Mouse (Mus musculus) layer of hippocampus, adult 2 months (tissue): ENCODE results near the gene Kank4. TPM values are rescaled to one million over a fixed set of nuclear protein-coding genes. Genes with fewer than 3 reads are reported as not detected.

Experiments
- DNase-seq, 2 experiments: peaks; one replicate each; pipeline ENCODE4 v3.0.0; 2022; ENCODE audit warnings: low spot score in 2 of 2
- H3K27ac ChIP-seq: fragments of 200-600 bp; 2 replicates; pipeline ENCODE4 v1.8.1; 2022
- H3K4me3 ChIP-seq: fragments of 200-600 bp; 2 replicates; pipeline ENCODE4 v1.8.1; 2022; ENCODE audit warnings: mild to moderate bottlenecking
- CTCF ChIP-seq: fragments of 200-600 bp; conservative IDR thresholded peaks from 2 replicates; pipeline ENCODE4 v1.8.1; 2022; ENCODE audit warnings: antibody characterized with exemption, mild to moderate bottlenecking, moderate library complexity
- total RNA-seq, 2 experiments: library from RNA; stranded (reverse); gene quantifications; 2 replicates each; pipeline ENCODE4 v1.2.3; 2021

Gene Kank4
- total RNA-seq, 2 experiments from 2014 or later, result 2.5 to 3.0 TPM

DNA sequence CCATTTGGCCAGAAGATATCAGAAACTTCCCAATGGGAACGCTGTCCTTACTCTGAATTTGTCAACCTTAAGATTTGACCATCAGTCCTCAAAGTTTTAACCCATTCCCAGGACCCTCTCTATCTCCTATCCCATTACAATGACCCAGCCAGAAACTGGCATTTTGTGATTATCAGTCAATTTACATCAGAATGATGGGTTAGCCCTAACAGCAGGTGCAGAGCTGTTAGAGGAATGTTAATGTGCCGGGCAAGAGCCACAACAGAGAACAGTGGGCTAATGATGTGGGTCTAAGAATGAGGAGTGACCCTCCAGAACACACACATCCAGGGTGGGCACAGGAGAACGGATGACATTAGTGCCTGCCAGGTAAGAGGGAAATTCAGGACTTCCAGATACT, 31.1 kb downstream of the Kank4 start:
- no peak for DNase-seq
- H3K4me3 ChIP-seq, result no peak overlapping the region
- no peak for TF ChIP-seq CTCF
- H3K27ac ChIP-seq, result no peak overlapping the region

DNA sequence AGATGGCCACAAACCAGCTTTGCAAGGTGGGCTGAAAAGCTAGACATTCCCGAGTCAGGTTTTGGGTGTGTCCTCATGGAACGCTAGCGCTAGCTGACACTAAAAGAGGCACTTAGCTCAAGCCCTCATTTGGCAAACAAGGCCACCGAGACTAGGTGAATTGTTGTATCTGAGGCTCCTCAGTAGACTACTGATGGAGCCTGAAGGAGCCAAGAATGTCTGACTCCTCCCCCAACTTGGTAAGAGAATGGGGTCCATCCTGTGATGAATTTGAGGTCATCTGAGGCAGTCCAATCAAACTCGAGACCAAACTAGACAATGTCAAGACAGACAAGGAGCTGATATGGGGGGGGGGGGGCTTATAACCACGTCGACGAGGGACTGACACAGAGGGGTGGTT, 31.5 kb downstream of the Kank4 start:
- DNase-seq, result no peak
- H3K4me3 ChIP-seq, result no peak overlapping the region
- no peak overlapping the region for H3K27ac ChIP-seq
- TF ChIP-seq CTCF, result no peak

DNA sequence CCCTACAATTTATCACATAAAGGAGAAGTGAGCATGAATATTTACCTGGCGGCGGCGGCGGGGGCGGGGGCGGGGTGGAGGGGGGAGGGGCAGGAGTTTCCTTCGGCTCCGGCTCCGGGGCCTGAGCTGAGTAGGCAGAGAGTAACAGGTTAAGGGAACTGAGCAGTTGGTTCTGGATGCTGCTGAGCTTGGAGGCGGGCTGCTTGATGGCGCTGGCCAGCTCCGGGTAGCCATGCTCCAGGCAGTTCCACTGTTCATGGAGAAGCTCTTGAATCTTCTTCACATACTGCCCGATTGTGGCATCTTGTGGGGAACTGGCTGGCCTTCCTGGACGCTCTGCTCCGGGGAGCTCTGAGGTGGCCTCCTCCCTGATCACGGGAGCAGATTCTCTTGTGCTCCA, 39.1 kb downstream of the Kank4 start:
- no peak overlapping the region for H3K27ac ChIP-seq
- TF ChIP-seq CTCF, result no peak
- DNase-seq, result no peak
- no peak overlapping the region for H3K4me3 ChIP-seq

DNA sequence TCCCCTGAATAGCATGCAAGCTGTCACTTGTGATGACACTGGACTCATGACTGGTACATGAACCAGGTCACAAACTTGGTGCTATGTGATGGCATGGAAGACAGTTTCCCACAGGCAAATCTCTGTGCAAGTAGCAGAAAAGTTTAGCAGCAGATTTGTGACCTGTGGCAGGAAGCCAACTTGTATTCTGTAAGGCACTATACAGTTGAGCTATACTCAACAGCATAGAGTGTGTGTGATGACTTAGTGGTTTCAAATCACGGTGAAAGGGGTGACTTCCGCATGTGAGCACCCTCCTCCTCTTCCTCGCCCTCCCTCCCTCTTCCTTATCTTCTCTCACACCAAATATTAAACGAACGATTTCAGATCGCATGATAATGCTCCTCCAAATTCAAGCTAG, 39.9 kb downstream of the Kank4 start:
- Histone ChIP-seq H3K27ac (no peak overlapping the region), H3K4me3 (no peak overlapping the region)
- DNase-seq, result no peak
- TF ChIP-seq CTCF, result no peak

DNA sequence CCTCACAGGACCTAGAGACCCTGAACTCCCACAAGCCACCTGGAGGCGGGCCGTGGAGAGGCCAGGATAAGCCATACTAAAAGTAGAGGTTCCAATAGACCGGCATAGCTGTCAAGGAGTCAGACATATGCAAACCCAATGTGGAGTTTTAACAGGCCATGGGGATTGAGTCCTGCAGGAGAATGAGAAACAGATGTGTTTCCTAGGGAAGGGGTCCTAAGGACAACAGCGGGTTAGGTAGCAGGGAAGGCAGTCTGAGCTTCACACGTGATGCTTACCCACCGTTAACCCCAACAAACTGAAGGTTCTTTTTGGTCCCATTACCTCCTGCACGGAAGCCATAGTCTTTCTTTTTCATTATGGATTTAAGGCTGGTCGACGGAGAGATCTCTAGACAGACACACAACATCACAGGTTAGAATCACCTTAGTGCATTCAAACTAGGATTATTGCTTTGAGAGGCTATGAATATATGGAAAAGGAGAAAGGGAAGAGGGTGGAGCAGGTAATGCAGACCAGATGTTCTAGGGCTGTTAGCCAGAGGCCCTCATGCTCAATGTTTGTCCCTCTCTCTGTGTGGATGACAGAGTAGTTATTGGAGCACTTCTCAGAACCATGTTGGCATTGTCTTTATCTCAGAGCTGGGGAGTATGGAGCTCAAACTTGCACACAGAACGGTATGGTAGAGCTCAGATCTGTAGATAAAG, 40.5 kb downstream of the Kank4 start:
- H3K27ac ChIP-seq, result no peak overlapping the region
- no peak for TF ChIP-seq CTCF
- no peak overlapping the region for H3K4me3 ChIP-seq
- DNase-seq, result no peak

DNA sequence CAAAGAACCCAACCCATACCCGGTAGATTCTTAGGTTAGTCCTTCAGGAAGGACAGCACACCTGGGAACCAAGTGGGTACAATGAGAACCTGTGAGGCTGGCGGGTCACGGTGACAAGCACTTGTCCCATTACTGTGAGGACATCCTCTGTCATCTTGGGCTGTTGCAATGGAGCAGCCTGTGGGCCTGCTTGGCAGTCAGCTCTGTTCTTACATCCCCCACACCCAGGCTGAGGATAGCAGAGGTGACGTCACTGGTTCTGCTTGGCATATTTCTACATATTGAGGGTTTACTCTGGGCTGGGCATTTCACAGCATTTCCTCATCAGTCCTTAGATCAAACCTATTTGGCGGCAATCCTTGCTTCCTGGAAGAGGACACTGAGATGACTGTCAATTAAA, 43.6 kb downstream of the Kank4 start:
- Histone ChIP-seq H3K27ac (no peak overlapping the region), H3K4me3 (no peak overlapping the region)
- no peak for TF ChIP-seq CTCF
- DNase-seq, result no peak

DNA sequence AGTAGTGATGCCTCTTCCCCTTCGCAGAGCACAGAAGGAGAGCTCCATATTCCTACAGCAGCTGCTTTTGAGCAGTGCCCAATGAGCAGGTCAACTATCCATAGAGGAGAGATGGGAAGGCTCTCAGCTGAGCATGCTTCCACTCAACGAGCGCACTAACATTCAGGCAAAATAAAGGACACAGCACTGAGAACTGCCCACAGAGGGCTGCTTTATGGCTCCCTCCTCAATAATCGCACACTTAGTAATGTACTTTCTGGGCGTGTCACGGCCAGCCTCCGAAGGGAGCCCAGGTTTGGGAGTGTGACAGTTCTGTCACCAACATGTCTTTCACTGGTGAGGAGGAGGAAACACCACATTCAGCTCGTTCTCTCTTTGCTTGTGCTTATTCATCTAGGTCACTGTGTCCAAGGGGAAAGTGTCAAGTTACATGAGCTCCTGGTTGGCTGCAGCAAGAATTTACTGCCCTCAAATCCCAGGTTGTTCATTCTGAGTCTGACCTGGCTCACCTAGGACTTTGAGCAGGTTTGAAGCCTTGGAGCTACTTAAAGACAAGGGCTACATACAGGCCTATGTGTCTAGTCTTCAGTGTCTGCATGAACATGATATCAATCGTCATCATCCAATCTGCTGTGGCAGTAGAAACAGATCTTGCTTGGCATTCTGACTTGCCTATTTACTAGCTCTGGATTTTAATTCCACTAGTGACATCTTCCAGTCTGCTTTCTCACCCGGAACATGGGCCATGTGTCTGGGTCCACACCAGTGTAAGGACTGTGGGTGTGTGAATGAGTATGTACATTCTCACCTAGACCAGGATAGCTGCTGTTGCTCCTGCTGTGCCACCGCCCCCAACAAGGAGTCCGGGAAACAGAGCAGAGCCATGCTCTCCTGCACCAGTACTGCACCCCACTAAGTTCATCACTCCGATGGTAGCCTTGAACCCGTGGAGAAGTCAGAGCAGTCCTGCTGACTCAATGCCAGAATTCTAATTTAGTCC, 49.9 kb downstream of the Kank4 start:
- no peak for DNase-seq
- no peak for TF ChIP-seq CTCF

DNA sequence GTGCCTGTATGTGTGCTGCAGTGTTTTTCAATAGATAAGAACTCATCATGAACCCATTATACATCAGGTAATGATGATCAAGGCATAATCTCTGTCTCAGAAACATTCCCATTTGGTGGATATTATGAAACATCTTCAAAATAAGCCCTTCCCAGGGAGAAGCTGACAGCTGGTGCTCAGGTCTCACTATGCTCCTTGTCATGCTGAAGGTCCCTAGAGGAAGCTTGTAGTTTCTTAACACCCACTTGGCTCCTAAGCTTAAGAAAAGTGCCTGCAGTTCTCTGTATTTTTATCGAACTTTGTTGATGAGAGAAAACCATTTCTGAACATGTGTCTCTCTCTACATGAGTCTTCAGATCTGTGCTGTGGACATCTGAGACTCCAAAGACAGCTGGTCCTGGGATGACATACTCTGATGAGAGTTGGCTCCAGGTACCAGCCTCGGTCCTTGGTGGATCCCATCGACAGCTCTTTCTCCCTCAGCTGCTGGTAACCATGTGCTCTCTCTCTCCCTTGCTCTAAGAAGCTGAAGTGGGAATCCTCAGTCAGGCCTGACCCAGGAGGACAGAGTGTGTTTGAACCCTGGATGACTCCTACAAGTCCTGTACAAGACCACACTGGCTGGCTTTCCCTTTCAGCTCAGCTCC, 58.3 kb downstream of the Kank4 start:
- no peak for DNase-seq
- Histone ChIP-seq H3K27ac (no peak overlapping the region), H3K4me3 (no peak overlapping the region)
- TF ChIP-seq CTCF, result no peak

More for the DNA sequence above, 49.9 kb downstream of the Kank4 start:
- H3K27ac ChIP-seq, result no peak overlapping the region
- no peak overlapping the region for H3K4me3 ChIP-seq

DNA sequence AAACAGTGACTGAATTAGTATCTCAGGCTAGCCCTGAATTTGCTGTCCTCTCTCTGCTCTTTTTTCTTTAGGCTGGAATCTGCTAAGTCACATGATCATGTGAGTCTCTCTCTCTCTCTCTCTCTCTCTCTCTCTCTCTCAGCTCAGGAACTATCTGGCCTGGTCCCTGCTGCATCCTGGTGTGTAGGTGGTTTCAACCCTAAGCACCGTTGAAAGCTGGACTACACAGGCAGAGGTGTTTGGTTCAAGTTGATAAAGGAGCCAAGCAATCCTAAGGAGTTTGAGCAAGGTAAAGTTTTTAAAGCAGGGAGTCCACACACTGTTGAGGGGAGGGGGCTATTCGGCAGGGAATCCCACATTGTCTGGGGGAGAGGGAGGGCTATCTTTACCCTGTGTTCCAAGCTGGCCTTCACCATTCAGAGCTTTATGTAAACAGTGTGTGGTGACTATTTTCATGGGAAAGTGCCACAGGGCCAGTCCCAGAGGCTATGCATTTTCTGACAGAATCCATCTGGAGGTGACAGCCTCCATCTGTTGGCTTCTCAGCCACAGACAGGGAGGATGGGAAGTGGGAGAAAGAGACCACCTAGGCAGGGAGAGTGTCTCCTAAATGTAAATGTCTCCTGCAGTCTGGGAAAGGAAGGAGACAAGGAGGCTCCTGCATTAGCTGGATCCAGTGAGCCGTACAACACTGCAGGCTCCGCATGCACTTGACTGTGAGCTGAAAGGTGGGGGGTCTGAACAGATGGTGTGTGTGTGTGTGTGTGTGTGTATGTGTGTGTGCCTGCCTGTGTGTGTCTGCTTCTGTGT, 59.1 kb downstream of the Kank4 start:
- H3K4me3 ChIP-seq, result no peak overlapping the region
- TF ChIP-seq CTCF, result no peak
- H3K27ac ChIP-seq, result no peak overlapping the region
- peak in 1 of 2 experiments; percentile 28 for DNase-seq

DNA sequence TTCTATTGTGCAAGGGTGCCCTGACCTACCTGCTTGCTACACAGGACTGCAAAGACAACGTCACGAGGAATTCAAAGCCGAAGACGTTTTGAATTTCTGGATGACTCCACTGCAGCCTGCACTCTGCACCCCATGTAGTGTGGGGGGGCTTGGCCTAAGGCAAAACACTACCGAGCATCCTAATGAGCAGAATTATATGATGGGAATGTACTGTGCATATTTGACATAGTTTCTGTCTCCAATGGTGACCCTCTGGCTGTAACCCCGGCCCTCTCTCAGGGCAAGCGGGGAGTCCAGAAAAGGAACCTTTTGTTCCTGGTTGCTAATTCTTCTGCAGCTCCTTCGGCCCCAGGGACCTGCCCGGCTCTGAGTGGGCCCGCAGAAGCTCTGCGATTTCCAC, 61.2 kb downstream of the Kank4 start:
- TF ChIP-seq CTCF, result no peak
- Histone ChIP-seq H3K27ac (no peak overlapping the region), H3K4me3 (no peak overlapping the region)
- DNase-seq, result no peak

DNA sequence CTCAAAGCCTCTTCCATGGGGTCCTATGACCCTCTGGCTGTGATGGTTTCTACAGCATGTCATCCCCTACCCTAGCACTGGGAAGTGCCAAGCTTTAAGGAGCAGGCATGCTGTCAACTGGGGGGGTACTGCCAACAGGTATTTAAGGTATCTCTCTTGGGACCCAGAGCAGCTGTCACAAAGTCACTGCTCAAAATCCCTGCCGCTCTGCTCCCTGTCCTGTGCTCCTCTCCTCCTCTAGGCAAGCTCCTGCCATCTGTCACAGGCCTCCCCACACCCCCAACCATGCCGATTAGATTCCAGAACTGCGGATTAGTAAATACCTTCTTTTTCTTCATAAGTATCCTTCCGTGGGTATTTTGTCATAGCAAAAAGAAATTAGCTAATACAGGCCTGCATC, 62.9 kb downstream of the Kank4 start:
- DNase-seq, result no peak
- H3K27ac ChIP-seq, result no peak overlapping the region
- H3K4me3 ChIP-seq, result no peak overlapping the region
- no peak for TF ChIP-seq CTCF

DNA sequence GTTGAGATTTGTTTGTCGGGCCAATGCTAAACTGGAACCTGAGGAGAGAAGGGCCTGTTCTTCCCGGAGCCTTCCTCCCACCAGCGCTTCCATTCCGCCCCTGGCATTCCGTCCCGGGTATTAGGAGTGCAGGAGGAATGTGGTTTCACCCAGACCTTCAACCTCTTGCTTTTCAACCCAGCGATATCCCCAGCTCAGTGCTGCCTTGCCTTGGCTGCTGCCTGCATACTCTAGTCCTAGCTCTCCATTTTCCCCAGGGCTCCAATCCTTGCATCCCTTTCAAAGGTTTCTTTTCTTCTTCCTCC, 73.5 kb downstream of the Kank4 start:
- no peak for DNase-seq
- H3K27ac ChIP-seq, result peak overlapping the region; percentile 55; the same call in 1 of the 2 replicates
- TF ChIP-seq CTCF, result no peak
- H3K4me3 ChIP-seq, result no peak overlapping the region
